Mouse (Mus musculus) lung, adult 2 months (tissue): ENCODE results near the gene Ncor1.
"Not testable (repeated sequence)": the region's sequence is repeated elsewhere in the genome, so short reads cannot be mapped to it uniquely, and the experiment has no call there.

ENCODE experiments used
- CTCF ChIP-seq: fragments of 200-500 bp; IDR thresholded peaks from 2 replicates; pipeline ENCODE4 v1.5.1; 2011; ENCODE audit warnings: mild to moderate bottlenecking, low read length, control low read depth; ENCODE audit not compliant: insufficient read depth
- POLR2A ChIP-seq: fragments of 200-500 bp; IDR thresholded peaks from 2 replicates; pipeline ENCODE4 v1.6.1; 2011; ENCODE audit warnings: low read depth, mild to moderate bottlenecking, control low read depth, low read length, borderline replicate concordance; ENCODE audit errors: extremely low read depth

DNA sequence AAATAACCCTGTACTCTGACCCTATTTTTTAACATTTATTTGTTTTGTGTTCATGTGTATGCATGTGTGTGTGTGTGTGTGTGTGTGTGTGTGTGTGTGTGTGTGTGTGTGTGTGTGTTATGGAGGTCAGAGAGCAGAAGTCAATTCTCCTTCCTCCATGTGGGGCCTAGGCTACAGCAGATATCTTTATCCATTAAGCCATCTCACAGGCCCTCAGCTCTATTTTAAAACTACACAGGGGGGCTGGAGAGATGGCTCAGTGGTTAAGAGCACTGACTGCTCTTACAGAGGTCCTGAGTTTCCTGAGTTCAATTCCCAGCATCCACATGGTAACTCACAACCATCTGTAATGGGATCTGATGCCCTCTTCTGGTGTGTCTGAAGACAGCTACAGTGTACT is 8.9 kb upstream of the Ncor1 start:
- TF ChIP-seq CTCF, POLR2A: not testable (repeated sequence)
